Mouse (Mus musculus) embryonic fibroblast, embryonic 13.5 days (primary cell): Measurements from ENCODE around the gene Dirc2.

Experiments used
- CTCF ChIP-seq: IDR thresholded peaks from 2 replicates; pipeline ENCODE4 v1.5.1; 2011; ENCODE audit warnings: mild to moderate bottlenecking, control low read depth, low read length, moderate library complexity, borderline replicate concordance; ENCODE audit not compliant: insufficient read depth
- POLR2A ChIP-seq: IDR thresholded peaks from 2 replicates; pipeline ENCODE4 v1.6.1; 2011; ENCODE audit warnings: low read depth, mild to moderate bottlenecking, control low read depth, low read length, moderate library complexity

DNA sequence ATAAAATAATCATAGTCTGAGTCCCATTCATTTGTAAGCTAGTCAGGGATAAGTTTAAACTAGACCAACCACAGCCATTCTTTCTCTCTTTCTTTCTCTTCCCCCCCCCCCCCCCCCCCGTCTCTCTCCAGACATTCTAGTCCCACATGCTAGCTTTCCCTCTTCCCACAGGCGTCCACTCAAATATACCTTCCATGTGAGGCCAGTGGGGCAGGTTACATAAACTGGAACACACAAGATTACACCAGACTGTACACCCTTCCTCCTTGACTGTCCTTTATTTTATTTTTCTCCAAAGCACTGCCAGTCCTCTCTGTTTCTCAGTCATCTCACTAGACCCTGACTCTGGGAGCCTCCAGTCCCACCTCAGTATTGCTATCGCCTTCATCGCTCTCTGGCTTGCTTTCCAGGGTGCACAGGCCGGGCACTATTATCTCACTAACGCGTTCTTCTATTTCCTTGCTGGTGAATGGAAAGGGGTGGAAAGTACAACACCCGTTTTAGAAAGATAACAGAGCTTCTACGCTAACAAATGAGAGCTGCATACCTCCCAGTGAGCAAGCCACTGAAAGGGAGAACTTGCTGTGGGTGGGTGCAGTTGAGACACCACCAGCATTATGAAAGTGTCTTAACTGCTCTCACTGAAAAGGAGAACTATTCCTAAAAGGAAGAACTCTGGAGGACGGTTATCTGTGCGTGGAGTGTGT is 5.4 kb downstream of the Dirc2 start:
- TF ChIP-seq CTCF, result no peak
- no peak for TF ChIP-seq POLR2A
